Mouse (Mus musculus) ES-E14 (cell line): ENCODE results near the gene Tpsb2. TPM values are rescaled to one million over a fixed set of nuclear protein-coding genes. Genes with fewer than 3 reads are reported as not detected.

Experiments
- DNase-seq: peaks from one replicate; pipeline ENCODE4 v3.0.0-alpha.2; 2013; ENCODE audit warnings: low read depth, low spot score
- H3K27ac ChIP-seq: 2 replicates; pipeline ENCODE4 v1.5.1; 2012; ENCODE audit warnings: low read depth, mild to moderate bottlenecking, low read length, moderate library complexity, mixed read lengths; ENCODE audit not compliant: poor library complexity, insufficient read depth, severe bottlenecking
- H3K36me3 ChIP-seq: 2 replicates; pipeline ENCODE4 v1.6.1; 2012; ENCODE audit warnings: mild to moderate bottlenecking, low read length, moderate library complexity, mixed read lengths; ENCODE audit not compliant: control insufficient read depth, poor library complexity, insufficient read depth, severe bottlenecking
- H3K4me1 ChIP-seq, 2 experiments: fragments of 150-350 bp in 1 of 2; sonication (generic) in 1 of 2; 2 replicates each; pipeline ENCODE4 v1.6.1; 2012; ENCODE audit warnings: low read length in 2 of 2, mild to moderate bottlenecking in 1 of 2, mixed read lengths in 1 of 2; ENCODE audit not compliant: control insufficient read depth in 2 of 2, insufficient read depth in 2 of 2, poor library complexity in 1 of 2
- H3K4me3 ChIP-seq, 2 experiments: fragments of 150-350 bp in 1 of 2; sonication (generic) in 1 of 2; 2 replicates each; pipeline ENCODE4 v1.5.1; 2012; ENCODE audit warnings: low read length in 2 of 2, low read depth in 1 of 2, mild to moderate bottlenecking in 1 of 2, mixed read lengths in 1 of 2; ENCODE audit not compliant: insufficient read depth in 1 of 2, poor library complexity in 1 of 2, severe bottlenecking in 1 of 2
- H3K9ac ChIP-seq: 2 replicates; pipeline ENCODE4 v1.6.1; 2012; ENCODE audit warnings: low read depth, mild to moderate bottlenecking, low read length, mixed read lengths; ENCODE audit not compliant: poor library complexity, insufficient read depth, severe bottlenecking
- H3K9me3 ChIP-seq: fragments of 150-350 bp; sonication (generic); 2 replicates; pipeline ENCODE4 v1.6.1; 2012; ENCODE audit warnings: low read depth, mild to moderate bottlenecking, low read length; ENCODE audit not compliant: control insufficient read depth, insufficient read depth
- CHD2 ChIP-seq: IDR thresholded peaks from 2 replicates; pipeline ENCODE4 v1.6.1; 2014; ENCODE audit warnings: mild to moderate bottlenecking, low read depth, low read length, inconsistent platforms
- HCFC1 ChIP-seq: IDR thresholded peaks from 2 replicates; pipeline ENCODE4 v1.6.1; 2012; ENCODE audit warnings: low read length, inconsistent platforms, borderline replicate concordance; ENCODE audit not compliant: insufficient read depth
- MAFK ChIP-seq: IDR thresholded peaks from 2 replicates; pipeline ENCODE4 v1.6.1; 2014; ENCODE audit warnings: mild to moderate bottlenecking, low read depth, low read length, inconsistent platforms; ENCODE audit not compliant: insufficient read depth
- ZC3H11A ChIP-seq: IDR thresholded peaks from 2 replicates; pipeline ENCODE4 v1.6.1; 2012; ENCODE audit warnings: low read depth, mild to moderate bottlenecking, inconsistent platforms, low read length, borderline replicate concordance
- ZNF384 ChIP-seq: IDR thresholded peaks from 2 replicates; pipeline ENCODE4 v1.6.1; 2012; ENCODE audit warnings: low read depth, low read length, inconsistent platforms
- in situ Hi-C, 2 experiments: fragments of 600-800 bp; cut with MboI; formaldehyde crosslinking; loops; one replicate each; pipeline ENCODE4 v1.15.1; 2025; ENCODE audit warnings: low sequenced_read_pairs in 2 of 2, inconsistent platforms in 1 of 2; ENCODE audit not compliant: unreplicated experiment in 2 of 2
- total RNA-seq: library from RNA; depleted of rRNA; stranded (reverse); fragments of 300-350 nt; gene quantifications from 2 replicates; pipeline ENCODE4 v1.2.3, GENCODE M21; 2012

The Tpsb2 gene
- total RNA-seq, 1 experiment, result not detected

DNA sequence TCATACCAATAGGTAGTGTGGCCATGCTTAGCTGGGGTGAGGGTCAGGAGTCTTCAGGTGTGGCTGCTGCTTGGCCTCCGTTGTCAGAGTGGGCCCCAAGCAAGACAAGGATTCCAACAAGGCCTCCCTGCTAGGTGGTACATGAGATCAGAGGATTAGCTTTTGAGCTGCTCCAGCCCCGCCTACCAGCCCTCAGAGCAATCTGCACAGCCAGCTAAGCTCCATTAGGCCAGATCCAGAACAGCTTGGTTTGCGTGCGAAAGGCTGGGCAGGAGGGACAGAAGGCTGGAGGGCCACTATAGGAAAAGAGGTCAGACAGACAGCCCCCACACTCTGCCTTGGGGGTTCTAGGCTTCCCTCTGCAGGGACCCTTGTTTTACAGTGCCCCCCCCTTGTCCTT, 35.4 kb downstream of the Tpsb2 start:
- Histone ChIP-seq H3K4me3 (no peak overlapping the region), H3K9me3 (no peaks in the 10 kb centered on the region), H3K27ac (no peak overlapping the region), H3K36me3 (no peaks in the 10 kb centered on the region), H3K9ac (no peak overlapping the region), H3K4me1 (peaks cover 2 to 18% of the 10 kb centered on the region in 2 experiments; a peak in 1 of 4 replicates)
- TF ChIP-seq ZNF384, result no peak
- in situ Hi-C loops, result loop anchor here (5.0 kb wide), 2 partner anchors 66 to 71 kb away; no protein-coding TSS in a partner anchor
- DNase-seq, result no peak

DNA sequence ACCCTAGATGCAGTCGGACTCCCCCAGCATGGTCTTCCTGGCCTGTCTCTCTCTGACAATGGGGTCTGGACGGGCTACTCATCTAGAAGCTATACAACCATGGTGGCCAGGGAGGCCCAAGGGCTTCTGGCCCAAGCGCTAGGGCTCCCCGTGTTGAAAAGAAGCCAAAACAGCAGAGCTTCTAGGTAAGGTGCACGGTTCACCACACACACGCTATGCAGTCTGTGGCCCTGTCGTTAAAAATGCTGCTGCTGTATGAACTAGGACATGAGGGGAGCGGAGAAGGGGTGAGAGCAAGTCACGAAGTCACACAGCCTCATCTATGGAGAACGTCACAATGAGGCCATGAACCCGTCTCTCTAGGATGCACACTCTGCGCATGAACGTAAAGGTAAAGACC, 36.1 kb downstream of the Tpsb2 start:
- in situ Hi-C loops, result loop anchor here (5.0 kb wide), 2 partner anchors 65 to 70 kb away; no protein-coding TSS in a partner anchor
- no peaks in the 10 kb centered on the region for H3K9me3 ChIP-seq
- H3K4me3 ChIP-seq, result no peak overlapping the region
- H3K36me3 ChIP-seq, result no peaks in the 10 kb centered on the region
- no peak overlapping the region for H3K27ac ChIP-seq
- TF ChIP-seq CHD2, result no peak
- no peak for TF ChIP-seq MAFK
- no peak for TF ChIP-seq ZC3H11A
- no peak for TF ChIP-seq ZNF384
- no peak for TF ChIP-seq HCFC1
- peaks cover 2 to 18% of the 10 kb centered on the region in 2 experiments; a peak in 1 of 4 replicates for H3K4me1 ChIP-seq
- no peak for DNase-seq
- H3K9ac ChIP-seq, result no peak overlapping the region

DNA sequence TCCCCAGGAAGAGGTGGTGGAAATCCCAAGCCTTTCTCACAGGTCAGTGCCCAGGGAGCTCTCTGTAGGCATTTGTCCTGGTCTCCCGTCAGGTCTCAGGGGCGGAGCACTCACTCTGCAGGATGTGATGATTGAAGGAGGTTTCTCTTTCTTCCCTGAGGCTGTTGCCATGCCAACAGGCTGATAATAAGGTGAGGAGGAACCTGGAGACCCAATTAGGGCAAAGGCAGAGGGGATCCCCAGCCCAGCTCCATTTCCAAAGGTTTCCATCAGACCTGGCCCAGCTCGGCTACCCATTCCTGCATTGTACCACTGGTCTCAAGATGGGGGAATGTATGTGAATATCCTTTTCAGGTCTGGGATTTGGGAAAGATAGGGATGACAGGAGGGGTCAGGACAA, 38.1 kb downstream of the Tpsb2 start:
- H3K4me1 ChIP-seq, result peaks cover 2 to 14% of the 10 kb centered on the region in 2 experiments; a peak in 1 of 4 replicates

DNA sequence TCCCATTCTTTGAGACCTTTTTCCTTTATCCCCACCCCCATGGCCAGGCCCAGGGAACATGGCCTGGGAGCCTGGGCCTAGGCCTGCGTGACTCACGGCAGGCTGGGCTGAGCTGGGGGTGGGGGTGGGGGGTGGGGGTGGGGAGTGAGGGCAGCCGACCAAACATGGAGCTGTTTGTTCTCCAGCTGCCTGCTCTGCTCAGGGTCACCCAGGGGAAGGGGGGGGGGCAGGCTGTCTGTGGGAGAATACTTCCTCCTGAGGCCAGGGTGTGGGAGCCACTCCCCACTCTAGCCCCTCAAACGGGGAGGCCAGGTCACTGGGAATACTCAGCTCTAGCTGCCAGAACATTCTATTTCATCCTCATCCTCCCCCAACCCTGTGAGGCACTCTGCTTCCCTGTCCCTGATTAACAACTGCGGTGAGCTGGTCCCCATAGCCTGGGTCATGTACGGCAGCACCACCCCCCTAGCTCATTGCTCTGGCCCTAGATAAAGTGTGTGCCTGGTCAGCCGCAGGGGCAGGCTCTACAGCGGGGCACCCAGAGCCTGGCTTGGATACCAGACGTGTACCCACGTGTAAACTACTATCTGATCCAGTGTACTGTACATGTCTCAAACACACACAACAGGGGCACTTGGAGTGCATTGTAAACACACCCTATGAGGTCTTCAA, 39.3 kb downstream of the Tpsb2 start:
- H3K9ac ChIP-seq, result no peak overlapping the region
- no peak for DNase-seq
- no peak overlapping the region for H3K27ac ChIP-seq
- no peak for TF ChIP-seq CHD2
- no peak for TF ChIP-seq HCFC1
- TF ChIP-seq MAFK, result no peak
- TF ChIP-seq ZNF384, result no peak
- TF ChIP-seq ZC3H11A, result no peak
- H3K4me3 ChIP-seq, result no peak overlapping the region
- H3K36me3 ChIP-seq, result no peaks in the 10 kb centered on the region
- in situ Hi-C loops, result no loop called here
- no peaks in the 10 kb centered on the region for H3K9me3 ChIP-seq
- peaks cover 2 to 14% of the 10 kb centered on the region in 2 experiments; a peak in 1 of 4 replicates for H3K4me1 ChIP-seq

More for the DNA sequence above, 38.1 kb downstream of the Tpsb2 start:
- in situ Hi-C loops, result loop anchor here (5.0 kb wide), 2 partner anchors 63 to 68 kb away; no protein-coding TSS in a partner anchor
- Histone ChIP-seq H3K9me3 (no peaks in the 10 kb centered on the region), H3K27ac (no peak overlapping the region), H3K9ac (no peak overlapping the region), H3K36me3 (no peaks in the 10 kb centered on the region), H3K4me3 (no peak overlapping the region)
- no peak for DNase-seq
- TF ChIP-seq ZC3H11A (no peak), CHD2 (no peak), ZNF384 (no peak), MAFK (no peak), HCFC1 (no peak)

DNA sequence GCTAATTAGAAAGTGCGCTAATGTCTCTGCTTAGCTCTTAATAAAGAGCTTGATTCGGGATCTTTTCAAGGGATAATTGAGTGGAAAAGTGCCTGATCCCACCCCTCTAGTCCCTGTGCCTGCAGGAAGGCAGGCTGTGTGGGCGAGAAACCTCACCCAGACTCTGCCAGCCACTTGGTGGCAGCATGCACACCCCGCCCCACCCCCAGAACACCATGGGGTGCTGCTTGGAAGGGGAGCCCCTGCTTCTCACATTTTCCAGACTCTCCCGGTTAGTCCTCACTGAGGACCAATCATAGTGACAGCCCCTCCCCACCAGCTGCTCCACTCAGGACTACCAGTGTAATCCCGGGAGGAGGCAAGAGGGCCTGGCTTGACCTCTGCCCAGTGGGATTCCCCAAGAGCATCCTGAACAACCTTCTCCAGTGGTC, 39.9 kb downstream of the Tpsb2 start:
- H3K4me3 ChIP-seq, result no peak overlapping the region
- no peak overlapping the region for H3K9ac ChIP-seq
- H3K27ac ChIP-seq, result no peak overlapping the region
- no peak for DNase-seq
- no peak for TF ChIP-seq MAFK
- no peak for TF ChIP-seq ZC3H11A
- TF ChIP-seq HCFC1, result no peak
- no peak for TF ChIP-seq ZNF384
- TF ChIP-seq CHD2, result no peak
- peaks cover 2 to 14% of the 10 kb centered on the region in 2 experiments; a peak in 1 of 4 replicates for H3K4me1 ChIP-seq
- H3K36me3 ChIP-seq, result no peaks in the 10 kb centered on the region
- in situ Hi-C loops, result no loop called here
- no peaks in the 10 kb centered on the region for H3K9me3 ChIP-seq
